In genomic region chr6:11999506-11999905, GRCm38 (mm10) we compare ENCODE assay signal across 19 mouse cellular contexts.
"Had no signal": no experiment of that assay in that cellular context is flagged by ENCODE, and none has a peak within 500 bp of the region (broad histone marks: within the 10 kb centered on the region; RNA-seq: fewer than 3 reads in every experiment).

No protein-coding gene starts in this region.

- H3K4me1 ChIP-seq: lung, embryonic 15.5 days; midbrain, embryonic 13.5 days; midbrain, embryonic 15.5 days; neural tube, embryonic 12.5 days had no signal

- H3K27ac ChIP-seq: lung, embryonic 15.5 days; macrophage; midbrain, embryonic 13.5 days; midbrain, embryonic 15.5 days; neural tube, embryonic 12.5 days had no signal

- H3K4me2 ChIP-seq: lung, embryonic 15.5 days; midbrain, embryonic 11.5 days; midbrain, embryonic 13.5 days; midbrain, embryonic 15.5 days; neural tube, embryonic 12.5 days had no signal

- H3K4me3 ChIP-seq: lung, embryonic 15.5 days; megakaryocyte, embryonic 14.5 days; midbrain, embryonic 13.5 days; midbrain, embryonic 15.5 days; neural tube, embryonic 12.5 days had no signal

- H3K9ac ChIP-seq: lung, embryonic 15.5 days; midbrain, embryonic 13.5 days; midbrain, embryonic 15.5 days; neural tube, embryonic 12.5 days had no signal

- H3K9me3 ChIP-seq: lung, embryonic 15.5 days; megakaryocyte, embryonic 14.5 days; midbrain, embryonic 13.5 days; midbrain, embryonic 15.5 days; neural tube, embryonic 12.5 days had no signal

- H3K27me3 ChIP-seq: lung, embryonic 15.5 days; megakaryocyte, embryonic 14.5 days; midbrain, embryonic 13.5 days; midbrain, embryonic 15.5 days; neural tube, embryonic 12.5 days had no signal

- DNase-seq: lung, adult 2 months; lung, postnatal 14 days; lung, postnatal 36 days; retina, postnatal 1 day; right cerebral cortex, adult 18-20 months; right cerebral cortex, postnatal 25 days; right cerebral cortex, postnatal 4 days; spleen, adult 18-20 months; thymus, adult 18-20 months; thymus, postnatal 14 days; thymus, postnatal 36 days had no signal

- ATAC-seq: lung, postnatal 0 days; midbrain, embryonic 13.5 days; midbrain, embryonic 15.5 days had no signal
